Mouse (Mus musculus): ENCODE measurements around the gene Ctf1. TPM values are rescaled to one million over a fixed set of nuclear protein-coding genes. Genes with fewer than 3 reads are reported as not detected.

The Ctf1 gene
- polyA plus RNA-seq, 1 experiment from 2014 or later: 10.3 TPM

- H3K4me2 ChIP-seq (ENCODE audit: low read depth, low read length): no peak overlapping the region
- no peaks in the 10 kb centered on the region; the same call in 1 of the 2 replicates for H3K4me1 ChIP-seq (ENCODE audit: control insufficient read depth, insufficient read depth, low read length)
- no peak overlapping the region for H3K4me3 ChIP-seq (replicated peaks; ENCODE audit: low read length)
- no peaks in the 10 kb centered on the region for H3K27me3 ChIP-seq (ENCODE audit: control insufficient read depth, insufficient read depth, low read length)
- no peak for ATAC-seq (ENCODE audit: insufficient read depth, low FRiP score)
- no peak overlapping the region for H3K27ac ChIP-seq (ENCODE audit: low read length)
- no peaks in the 10 kb centered on the region for H3K9me3 ChIP-seq (replicated peaks; ENCODE audit: control insufficient read depth, low read length)
- peaks cover 24% of the 10 kb centered on the region for H3K36me3 ChIP-seq (ENCODE audit: control insufficient read depth, insufficient read depth, low read length)
- no peak overlapping the region for H3K9ac ChIP-seq (ENCODE audit: low read length)
- 81% methylated on average over 7 of the region's 7 CpGs for WGBS
These were observed 41.2 kb downstream of the Ctf1 start for GRCm38 (mm10) chr7:127753741-127754140.

- H3K9me3 ChIP-seq (replicated peaks; ENCODE audit: control insufficient read depth, low read length): no peaks in the 10 kb centered on the region
- H3K36me3 ChIP-seq (ENCODE audit: control insufficient read depth, insufficient read depth, low read length): peaks cover 13% of the 10 kb centered on the region; the same call in 1 of the 2 replicates
- no peak overlapping the region for H3K4me2 ChIP-seq (ENCODE audit: low read depth, low read length)
- ATAC-seq (ENCODE audit: insufficient read depth, low FRiP score): no peak
- no peaks in the 10 kb centered on the region for H3K27me3 ChIP-seq (ENCODE audit: control insufficient read depth, insufficient read depth, low read length)
- peaks cover 4% of the 10 kb centered on the region; the same call in 1 of the 2 replicates for H3K4me1 ChIP-seq (ENCODE audit: control insufficient read depth, insufficient read depth, low read length)
- WGBS: 51% methylated on average over 6 of the region's 6 CpGs
- 0 out of 2 replicates have a peak overlapping the region, but pooled peaks have one; percentile 9 for H3K27ac ChIP-seq (ENCODE audit: low read length)
- no peak overlapping the region for H3K9ac ChIP-seq (ENCODE audit: low read length)
- no peak overlapping the region for H3K4me3 ChIP-seq (replicated peaks; ENCODE audit: low read length)
These were observed 47.2 kb downstream of the Ctf1 start for GRCm38 (mm10) chr7:127759716-127760115.

GRCm38 (mm10) chr7:127760478-127760877, 47.9 kb downstream of the Ctf1 start:
- no peak overlapping the region for H3K4me3 ChIP-seq (replicated peaks; ENCODE audit: low read length)
- H3K27ac ChIP-seq (ENCODE audit: low read length): no peak overlapping the region
- peak; percentile 37; the same call in 1 of the 2 replicates for ATAC-seq (ENCODE audit: insufficient read depth, low FRiP score)
- no peaks in the 10 kb centered on the region for H3K9me3 ChIP-seq (replicated peaks; ENCODE audit: control insufficient read depth, low read length)
- 70% methylated on average over 3 of the region's 3 CpGs for WGBS
- H3K27me3 ChIP-seq (ENCODE audit: control insufficient read depth, insufficient read depth, low read length): no peaks in the 10 kb centered on the region
- H3K4me2 ChIP-seq (ENCODE audit: low read depth, low read length): no peak overlapping the region
- peaks cover 13% of the 10 kb centered on the region; the same call in 1 of the 2 replicates for H3K36me3 ChIP-seq (ENCODE audit: control insufficient read depth, insufficient read depth, low read length)
- peak overlapping the region; percentile 5; the same call in 1 of the 2 replicates for H3K9ac ChIP-seq (ENCODE audit: low read length)
- H3K4me1 ChIP-seq (ENCODE audit: control insufficient read depth, insufficient read depth, low read length): peaks cover 4% of the 10 kb centered on the region; the same call in 1 of the 2 replicates

- ATAC-seq (ENCODE audit: insufficient read depth, low FRiP score): peak; percentile 71; the same call in 1 of the 2 replicates
- Histone ChIP-seq H3K36me3 (ENCODE audit: control insufficient read depth, insufficient read depth, low read length) (peaks cover 16% of the 10 kb centered on the region; the same call in 1 of the 2 replicates), H3K9me3 (replicated peaks; ENCODE audit: control insufficient read depth, low read length) (no peaks in the 10 kb centered on the region), H3K27ac (ENCODE audit: low read length) (no peak overlapping the region), H3K4me1 (ENCODE audit: control insufficient read depth, insufficient read depth, low read length) (peaks cover 4% of the 10 kb centered on the region; the same call in 1 of the 2 replicates), H3K9ac (ENCODE audit: low read length) (peak overlapping the region; percentile 5; the same call in 1 of the 2 replicates), H3K4me2 (ENCODE audit: low read depth, low read length) (no peak overlapping the region), H3K4me3 (replicated peaks; ENCODE audit: low read length) (no peak overlapping the region), H3K27me3 (ENCODE audit: control insufficient read depth, insufficient read depth, low read length) (no peaks in the 10 kb centered on the region)
- WGBS: 29% methylated on average over 7 of the region's 7 CpGs
These were observed 48.5 kb downstream of the Ctf1 start for GRCm38 (mm10) chr7:127761026-127761425.

- Histone ChIP-seq H3K4me1 (ENCODE audit: control insufficient read depth, insufficient read depth, low read length) (0 out of 2 replicates have a peak, but pooled peaks cover 4% of the 10 kb centered on the region), H3K4me3 (replicated peaks; ENCODE audit: low read length) (no peak overlapping the region), H3K27ac (ENCODE audit: low read length) (no peak overlapping the region), H3K9ac (ENCODE audit: low read length) (no peak overlapping the region), H3K9me3 (replicated peaks; ENCODE audit: control insufficient read depth, low read length) (no peaks in the 10 kb centered on the region), H3K27me3 (ENCODE audit: control insufficient read depth, insufficient read depth, low read length) (no peaks in the 10 kb centered on the region), H3K4me2 (ENCODE audit: low read depth, low read length) (no peak overlapping the region), H3K36me3 (ENCODE audit: control insufficient read depth, insufficient read depth, low read length) (peaks cover 16% of the 10 kb centered on the region; the same call in 1 of the 2 replicates)
- WGBS: 92% methylated on average over 4 of the region's 4 CpGs
- no peak for ATAC-seq (ENCODE audit: insufficient read depth, low FRiP score)
These were observed 51.1 kb downstream of the Ctf1 start for GRCm38 (mm10) chr7:127763642-127764041.

- no peaks in the 10 kb centered on the region for H3K27me3 ChIP-seq (ENCODE audit: control insufficient read depth, insufficient read depth, low read length)
- H3K9ac ChIP-seq (ENCODE audit: low read length): no peak overlapping the region
- 74% methylated on average over 2 of the region's 2 CpGs for WGBS
- H3K9me3 ChIP-seq (replicated peaks; ENCODE audit: control insufficient read depth, low read length): no peaks in the 10 kb centered on the region
- H3K36me3 ChIP-seq (ENCODE audit: control insufficient read depth, insufficient read depth, low read length): peaks cover 16% of the 10 kb centered on the region; the same call in 1 of the 2 replicates
- no peak for ATAC-seq (ENCODE audit: insufficient read depth, low FRiP score)
- H3K4me2 ChIP-seq (ENCODE audit: low read depth, low read length): no peak overlapping the region
- peaks cover 7% of the 10 kb centered on the region for H3K4me1 ChIP-seq (ENCODE audit: control insufficient read depth, insufficient read depth, low read length)
- H3K27ac ChIP-seq (ENCODE audit: low read length): no peak overlapping the region
- H3K4me3 ChIP-seq (replicated peaks; ENCODE audit: low read length): no peak overlapping the region
These were observed 53.2 kb downstream of the Ctf1 start for GRCm38 (mm10) chr7:127765756-127766155.

- ATAC-seq (ENCODE audit: insufficient read depth, low FRiP score): no peak
- no peaks in the 10 kb centered on the region for H3K27me3 ChIP-seq (ENCODE audit: control insufficient read depth, insufficient read depth, low read length)
- 75% methylated on average over 17 of the region's 17 CpGs for WGBS
- H3K4me3 ChIP-seq (replicated peaks; ENCODE audit: low read length): no peak overlapping the region
- H3K4me1 ChIP-seq (ENCODE audit: control insufficient read depth, insufficient read depth, low read length): peaks cover 11% of the 10 kb centered on the region
- H3K9me3 ChIP-seq (replicated peaks; ENCODE audit: control insufficient read depth, low read length): no peaks in the 10 kb centered on the region
- H3K4me2 ChIP-seq (ENCODE audit: low read depth, low read length): no peak overlapping the region
- H3K27ac ChIP-seq (ENCODE audit: low read length): no peak overlapping the region
- peaks cover 16% of the 10 kb centered on the region; the same call in 1 of the 2 replicates for H3K36me3 ChIP-seq (ENCODE audit: control insufficient read depth, insufficient read depth, low read length)
- H3K9ac ChIP-seq (ENCODE audit: low read length): no peak overlapping the region
These were observed 54.5 kb downstream of the Ctf1 start for GRCm38 (mm10) chr7:127766851-127767609.

MicroRNA genes within 50 kb of the gene (microRNA counts, 519-probe panel; counts per million panel counts)
- 1,629 counts per million, percentile 24 among the panel's probes with 10 or more counts for microRNA mmu-miR-762

Small RNA genes lying within 50 kb of the gene (microRNA-seq; reads per million reads assigned to microRNA genes)
- gene Mir762: not detected

Other genes with a start within 250 kb of the Ctf1 start
- gene Fbrs, start 233.5 kb upstream of the Ctf1 start, polyA plus RNA-seq (2015; fragmentation: Nextera tagmentation; extraction: Ambion mirVana): 10.5 and 11.1 TPM in 2 replicates
- 20.3 and 32.4 TPM in 2 replicates for gene Srcap, start 200.8 kb upstream of the Ctf1 start, polyA plus RNA-seq (2015; fragmentation: Nextera tagmentation; extraction: Ambion mirVana)
- gene Gm42715, start 193.2 kb upstream of the Ctf1 start, polyA plus RNA-seq (2015; fragmentation: Nextera tagmentation; extraction: Ambion mirVana): 12.3 and 13.2 TPM in 2 replicates
- gene Tmem265, start 151.3 kb upstream of the Ctf1 start, polyA plus RNA-seq (2015; fragmentation: Nextera tagmentation; extraction: Ambion mirVana): 10.1 and 14.0 TPM in 2 replicates
- 37.6 and 44.1 TPM in 2 replicates for gene Phkg2, start 139.4 kb upstream of the Ctf1 start, polyA plus RNA-seq (2015; fragmentation: Nextera tagmentation; extraction: Ambion mirVana)
- 6.3 and 8.1 TPM in 2 replicates for gene Ccdc189, start 124.1 kb upstream of the Ctf1 start, polyA plus RNA-seq (2015; fragmentation: Nextera tagmentation; extraction: Ambion mirVana)
- 41.6 and 41.7 TPM in 2 replicates for gene Rnf40, start 124.0 kb upstream of the Ctf1 start, polyA plus RNA-seq (2015; fragmentation: Nextera tagmentation; extraction: Ambion mirVana)
- 10.4 and 10.9 TPM in 2 replicates for gene Zfp629, start 96.9 kb upstream of the Ctf1 start, polyA plus RNA-seq (2015; fragmentation: Nextera tagmentation; extraction: Ambion mirVana)
- 26.2 and 33.1 TPM in 2 replicates for gene Bcl7c, start 3.8 kb upstream of the Ctf1 start, polyA plus RNA-seq (2015; fragmentation: Nextera tagmentation; extraction: Ambion mirVana)
- 0.21 and 0.22 TPM in 2 replicates for gene Ctf2, start 19.4 kb downstream of the Ctf1 start, polyA plus RNA-seq (2015; fragmentation: Nextera tagmentation; extraction: Ambion mirVana)
- 2.8 and 3.2 TPM in 2 replicates for gene Fbxl19, start 31.8 kb downstream of the Ctf1 start, polyA plus RNA-seq (2015; fragmentation: Nextera tagmentation; extraction: Ambion mirVana)
- gene Orai3, start 57.1 kb downstream of the Ctf1 start, polyA plus RNA-seq (2015; fragmentation: Nextera tagmentation; extraction: Ambion mirVana): 26.7 and 29.0 TPM in 2 replicates
- gene Setd1a, start 63.9 kb downstream of the Ctf1 start, polyA plus RNA-seq (2015; fragmentation: Nextera tagmentation; extraction: Ambion mirVana): 10.5 and 16.4 TPM in 2 replicates
- not detected in 2 replicates for gene Gm49388, start 72.9 kb downstream of the Ctf1 start, polyA plus RNA-seq (2015; fragmentation: Nextera tagmentation; extraction: Ambion mirVana)
- 35.2 and 36.1 TPM in 2 replicates for gene Hsd3b7, start 87.9 kb downstream of the Ctf1 start, polyA plus RNA-seq (2015; fragmentation: Nextera tagmentation; extraction: Ambion mirVana)
- 43.1 and 48.6 TPM in 2 replicates for gene Stx4a, start 111.6 kb downstream of the Ctf1 start, polyA plus RNA-seq (2015; fragmentation: Nextera tagmentation; extraction: Ambion mirVana)
- 2.9 and 3.6 TPM in 2 replicates for gene Stx1b, start 111.8 kb downstream of the Ctf1 start, polyA plus RNA-seq (2015; fragmentation: Nextera tagmentation; extraction: Ambion mirVana)
- gene Zfp646, start 163.5 kb downstream of the Ctf1 start, polyA plus RNA-seq (2015; fragmentation: Nextera tagmentation; extraction: Ambion mirVana): 9.9 and 11.2 TPM in 2 replicates
- gene Zfp668, start 164.1 kb downstream of the Ctf1 start, polyA plus RNA-seq (2015; fragmentation: Nextera tagmentation; extraction: Ambion mirVana): 11.5 and 11.9 TPM in 2 replicates
- 1.7 and 1.8 TPM in 2 replicates for gene Prss53, start 178.2 kb downstream of the Ctf1 start, polyA plus RNA-seq (2015; fragmentation: Nextera tagmentation; extraction: Ambion mirVana)
- not detected in 2 replicates for gene Gm21974, start 182.7 kb downstream of the Ctf1 start, polyA plus RNA-seq (2015; fragmentation: Nextera tagmentation; extraction: Ambion mirVana)
- gene Vkorc1, start 182.9 kb downstream of the Ctf1 start, polyA plus RNA-seq (2015; fragmentation: Nextera tagmentation; extraction: Ambion mirVana): 179 and 184 TPM in 2 replicates
- 134 and 148 TPM in 2 replicates for gene Bckdk, start 191.3 kb downstream of the Ctf1 start, polyA plus RNA-seq (2015; fragmentation: Nextera tagmentation; extraction: Ambion mirVana)
- gene Kat8, start 199.8 kb downstream of the Ctf1 start, polyA plus RNA-seq (2015; fragmentation: Nextera tagmentation; extraction: Ambion mirVana): 27.6 and 29.2 TPM in 2 replicates
- 63.8 and 78.8 TPM in 2 replicates for gene Prss8, start 217.4 kb downstream of the Ctf1 start, polyA plus RNA-seq (2015; fragmentation: Nextera tagmentation; extraction: Ambion mirVana)
- gene Prss36, start 234.0 kb downstream of the Ctf1 start, polyA plus RNA-seq (2015; fragmentation: Nextera tagmentation; extraction: Ambion mirVana): 10.7 and 11.7 TPM in 2 replicates